Mouse (Mus musculus) testis, postnatal 10 days (tissue): ENCODE measurements at regions not wholly inside any gene's neighbourhood (a gene's known extent, or its start where the extent isn't known, plus 50 kb on each side); places are given as distances from the start of the nearest gene placed in this dataset.

Experiments used
- DNase-seq: peaks from one replicate; pipeline ENCODE4 v3.0.0; 2021; ENCODE audit warnings: low spot score

DNA sequence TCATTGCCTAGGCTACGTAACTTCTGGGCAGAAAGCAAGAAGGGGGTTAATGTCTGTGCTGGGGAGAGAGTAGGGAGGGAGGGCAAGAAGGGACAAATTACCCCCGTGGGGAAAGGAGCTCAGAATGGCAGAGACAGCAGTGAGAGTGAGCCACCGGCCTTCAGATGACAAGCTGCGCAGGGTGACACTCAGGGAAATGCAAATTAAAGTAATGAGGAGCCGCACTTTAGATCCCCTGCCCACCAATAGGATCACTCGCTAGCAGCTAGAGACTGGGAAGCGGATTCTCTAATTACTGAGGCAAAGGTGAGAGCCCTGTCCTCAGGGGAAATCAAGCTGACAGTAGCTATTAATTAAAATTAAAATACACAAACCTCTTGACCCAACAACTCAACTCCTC lies 202.5 kb downstream of the Arhgef10l start:
- DNase-seq = no peak

DNA sequence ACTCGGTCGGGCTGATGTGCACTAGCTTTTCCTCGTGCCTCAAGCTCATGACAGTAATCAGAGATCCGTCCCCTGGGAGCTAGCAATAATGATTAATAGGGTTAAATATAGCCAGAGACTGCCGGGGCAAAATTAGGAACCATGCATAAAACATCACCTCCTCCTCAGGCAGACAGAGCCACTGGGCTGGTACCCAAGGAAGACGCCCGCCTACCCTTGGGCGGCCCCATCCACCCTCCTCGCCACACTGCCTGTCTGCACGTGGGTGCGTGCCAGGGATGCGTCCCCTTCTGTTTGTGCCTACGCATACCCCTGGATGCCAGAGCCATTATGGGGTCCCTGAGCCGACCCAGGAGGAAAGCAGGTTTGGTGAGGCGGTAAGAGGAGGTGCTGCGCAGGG lies 204.5 kb downstream of the Arhgef10l start:
- no peak for DNase-seq

DNA sequence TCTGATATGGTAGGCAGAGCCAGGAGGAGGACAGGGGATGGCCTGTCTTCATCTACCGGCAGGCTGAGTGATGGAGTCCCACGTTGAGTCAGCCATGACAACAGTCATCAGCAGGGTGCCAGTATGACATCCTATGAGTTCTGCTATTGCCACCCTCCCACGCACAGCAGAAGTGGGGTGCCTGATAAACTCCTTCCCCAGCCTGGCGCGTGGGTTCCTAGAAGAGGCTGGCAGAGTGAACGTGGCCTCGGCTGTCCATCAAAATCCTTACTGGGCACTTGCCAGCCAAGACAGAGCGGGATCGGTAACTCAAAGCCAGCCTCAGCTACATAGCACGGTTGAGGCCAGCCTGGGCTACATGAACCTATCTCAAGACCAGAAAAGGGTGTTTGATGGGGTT lies 202.5 kb upstream of the Igsf21 start:
- DNase-seq = no peak

DNA sequence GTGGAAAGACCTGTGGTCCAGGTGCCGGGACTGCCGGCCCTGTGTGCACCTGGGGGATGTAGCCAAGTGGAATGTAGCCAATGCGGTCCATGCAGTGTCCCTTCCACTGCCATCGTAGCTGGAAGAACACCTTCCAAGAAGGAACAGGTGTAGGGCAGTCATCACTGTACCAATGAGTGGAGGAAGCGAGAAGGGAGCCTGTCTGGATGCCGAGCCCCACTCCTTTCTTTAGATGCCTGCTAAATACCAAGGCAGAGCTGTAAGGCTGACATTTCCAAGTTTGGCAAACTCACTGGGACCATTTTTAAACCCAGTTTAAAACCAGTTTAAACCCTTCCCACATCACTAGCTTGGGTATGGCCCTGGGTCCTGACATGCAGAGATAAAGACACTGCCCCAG lies 199.9 kb upstream of the Igsf21 start:
- DNase-seq = no peak

DNA sequence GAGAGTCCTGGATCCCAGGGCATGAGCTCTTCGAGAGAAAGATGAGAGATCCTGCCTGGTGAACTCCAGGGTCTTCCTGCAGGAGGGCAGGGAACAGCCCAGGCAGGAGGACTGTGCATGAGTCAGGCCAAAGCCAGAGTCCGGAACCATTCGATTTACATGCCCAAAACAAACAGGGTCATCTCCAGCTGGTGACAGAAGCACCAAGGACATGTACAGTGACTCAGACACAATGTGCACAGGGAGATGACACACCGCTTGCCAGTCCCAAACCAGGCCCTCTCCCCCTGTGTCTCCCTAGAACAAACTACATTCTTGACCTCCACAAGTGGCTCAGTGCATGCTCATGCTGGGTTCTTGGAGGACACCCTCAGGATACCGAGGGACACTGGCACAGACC lies 199.3 kb upstream of the Igsf21 start:
- DNase-seq = no peak

DNA sequence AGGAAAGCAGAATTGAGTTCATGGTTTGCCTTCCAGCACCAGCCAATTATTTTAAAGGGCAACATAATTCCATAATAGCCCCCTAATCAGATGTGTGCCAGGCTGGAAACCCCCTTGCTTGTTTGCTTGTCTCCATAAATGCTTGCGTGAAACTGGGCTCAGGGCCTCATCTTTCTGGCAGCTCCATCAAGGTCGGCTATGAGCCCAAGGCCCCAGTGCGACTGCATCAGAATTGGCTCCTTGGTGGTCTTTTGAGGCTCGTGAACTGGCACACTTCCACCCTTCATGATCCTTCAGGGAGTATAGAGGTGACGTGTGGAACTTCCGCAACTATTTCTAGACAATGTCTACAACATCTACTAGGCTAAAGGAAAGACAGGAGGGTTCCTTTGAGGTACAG lies 196.6 kb upstream of the Igsf21 start:
- DNase-seq = no peak

DNA sequence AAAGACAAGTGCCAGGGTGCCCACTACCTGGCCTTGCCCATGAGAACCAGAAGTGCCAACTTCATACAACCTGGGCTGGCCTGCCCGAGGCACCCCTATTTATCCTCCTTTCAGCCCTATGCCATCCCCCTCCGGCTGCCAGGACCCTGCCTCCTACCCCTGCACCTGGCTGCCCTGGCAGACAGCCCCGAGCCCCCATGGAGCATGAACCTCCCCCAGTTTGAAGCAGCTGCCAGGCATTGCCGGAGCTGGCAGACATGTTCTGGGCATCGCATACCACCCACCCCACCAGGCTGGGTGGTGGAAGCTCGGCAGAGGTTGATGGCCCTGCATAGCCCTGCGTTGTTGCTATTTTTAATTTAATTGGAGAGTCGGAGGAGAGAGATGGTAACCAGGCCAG lies 195.2 kb upstream of the Igsf21 start:
- no peak for DNase-seq

DNA sequence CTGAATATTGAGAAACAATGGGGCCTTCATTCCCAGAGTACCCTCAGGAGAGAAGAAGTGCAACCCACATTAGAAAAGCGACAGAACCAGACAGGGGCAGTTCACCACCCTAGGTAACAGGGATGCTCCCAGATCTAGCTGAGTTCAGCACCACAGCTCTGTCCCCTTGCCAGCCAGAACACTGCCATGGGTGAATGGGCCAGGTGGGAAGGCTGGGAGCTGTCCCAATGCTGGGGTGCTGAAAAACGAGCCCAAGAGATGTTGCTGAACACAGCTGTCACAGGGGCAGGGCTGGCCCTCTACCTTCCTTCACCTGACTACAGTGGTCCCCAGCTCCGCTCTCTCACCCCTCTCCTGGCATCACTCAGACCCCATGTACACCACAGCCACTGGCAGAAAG lies 193.3 kb upstream of the Igsf21 start:
- DNase-seq = peak; percentile 77

DNA sequence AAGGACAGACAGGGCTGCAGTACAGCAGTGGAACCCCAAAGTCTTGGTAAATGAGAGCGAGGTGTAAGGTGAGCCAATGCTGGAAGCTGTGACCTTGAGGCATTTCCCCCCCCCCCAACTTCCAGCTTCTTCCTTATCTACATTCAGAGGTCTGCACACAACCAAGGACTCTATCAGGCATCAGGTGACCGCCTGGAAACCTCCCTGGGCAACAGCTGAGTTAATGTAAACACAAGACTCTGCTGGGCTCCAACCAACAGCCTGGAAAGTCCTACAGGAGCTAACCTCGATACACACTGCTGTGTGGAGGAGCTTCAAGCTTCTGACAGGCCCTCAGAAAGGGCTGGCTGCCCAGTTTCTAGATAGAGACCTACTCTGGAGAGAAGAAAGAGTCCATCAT lies 189.4 kb upstream of the Igsf21 start:
- DNase-seq = no peak

DNA sequence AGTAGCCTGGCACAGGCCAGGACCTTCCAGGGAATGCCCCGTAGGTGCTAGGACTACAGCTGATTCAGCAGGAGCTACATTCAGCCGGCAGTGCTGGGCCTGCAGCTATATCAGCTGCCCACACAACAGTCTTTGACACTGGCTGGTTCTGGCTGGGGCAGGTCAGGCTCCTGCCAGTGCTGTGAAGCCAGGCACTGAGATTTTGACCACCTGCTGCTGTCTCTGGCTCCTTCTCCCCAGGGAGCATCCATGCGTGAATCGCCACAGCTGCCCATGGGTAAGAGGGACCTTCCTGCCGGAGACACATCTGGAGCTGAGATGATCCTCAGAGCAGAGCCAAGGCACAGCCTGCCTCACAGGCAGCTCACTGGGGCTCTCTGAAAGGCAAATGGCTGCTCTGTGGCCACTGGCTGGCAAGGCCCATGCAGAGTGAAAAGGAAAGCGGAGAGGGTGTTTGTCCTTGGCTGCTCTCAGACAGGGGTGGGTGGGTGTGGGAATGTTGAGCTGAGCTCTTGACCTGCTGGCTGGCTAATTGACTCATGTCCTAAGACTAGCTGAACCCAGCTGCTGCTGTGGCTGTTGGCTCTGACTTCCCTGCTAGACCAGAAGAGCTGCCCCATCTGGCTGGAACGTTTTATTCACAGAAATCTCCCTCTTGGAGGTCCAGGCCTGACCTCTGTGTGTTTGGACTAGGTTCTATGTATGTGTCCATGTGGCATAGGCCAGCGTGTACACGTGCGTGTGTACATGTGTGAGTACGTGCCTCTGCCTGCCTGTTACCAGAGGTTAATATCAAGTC lies 187.4 kb upstream of the Igsf21 start:
- no peak for DNase-seq

DNA sequence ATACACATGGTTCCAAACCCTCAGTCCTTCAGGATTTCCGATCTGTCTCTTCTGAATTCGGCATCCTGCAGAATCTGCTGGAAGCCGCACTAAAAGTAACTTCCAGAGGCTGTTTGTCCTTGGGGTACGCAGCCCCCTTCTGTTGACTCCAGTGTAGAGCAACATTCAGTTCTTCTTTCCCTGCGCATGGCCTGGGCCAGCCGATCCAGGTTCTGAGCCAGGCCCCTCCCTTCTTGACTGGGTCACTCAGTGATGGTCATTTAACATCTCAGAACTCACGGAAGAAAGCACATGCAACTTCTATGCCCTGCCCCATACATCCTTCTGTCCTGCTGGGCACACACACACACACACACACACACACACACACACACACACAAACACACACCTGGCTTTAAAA lies 185.5 kb upstream of the Igsf21 start:
- DNase-seq = no peak

DNA sequence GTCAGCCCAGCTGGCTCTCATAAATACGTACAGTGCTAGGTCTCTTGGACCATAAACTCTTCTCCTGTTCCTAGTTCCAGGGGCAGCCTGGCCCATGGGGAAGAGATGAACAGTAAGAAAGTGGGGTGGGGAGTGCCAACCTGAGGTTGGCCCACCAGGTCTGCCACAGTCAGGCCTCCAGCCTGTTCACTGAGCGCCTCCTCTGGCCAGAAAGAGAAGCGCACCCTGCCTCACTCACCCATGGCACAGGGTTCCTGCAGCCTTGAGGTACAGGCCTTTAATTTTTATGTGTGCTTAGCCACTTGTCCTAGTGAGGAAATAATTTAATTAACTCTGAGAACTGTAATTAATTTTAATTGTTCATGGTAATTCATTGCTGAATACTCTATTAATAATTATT lies 180.5 kb upstream of the Igsf21 start:
- DNase-seq = no peak

DNA sequence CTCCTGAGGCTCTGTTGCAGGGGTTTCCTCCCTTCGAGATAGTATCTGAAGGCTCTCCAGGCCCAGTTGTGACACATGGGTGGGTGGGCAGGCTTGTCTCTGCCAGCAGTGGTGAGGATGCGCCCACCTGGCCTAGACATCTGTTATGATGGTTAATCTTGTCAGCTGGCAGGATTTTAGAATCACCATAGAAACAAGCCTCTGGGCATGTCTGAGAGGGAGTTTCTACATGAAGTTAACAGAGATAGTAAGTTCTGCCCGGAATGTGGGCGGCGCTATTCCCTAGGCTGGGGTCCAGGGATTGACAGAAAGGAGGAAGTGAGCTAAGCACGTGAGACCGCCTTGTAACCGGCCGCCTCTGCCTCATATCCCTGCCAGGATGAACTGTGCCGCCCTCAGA lies 177.2 kb upstream of the Igsf21 start:
- DNase-seq = no peak

DNA sequence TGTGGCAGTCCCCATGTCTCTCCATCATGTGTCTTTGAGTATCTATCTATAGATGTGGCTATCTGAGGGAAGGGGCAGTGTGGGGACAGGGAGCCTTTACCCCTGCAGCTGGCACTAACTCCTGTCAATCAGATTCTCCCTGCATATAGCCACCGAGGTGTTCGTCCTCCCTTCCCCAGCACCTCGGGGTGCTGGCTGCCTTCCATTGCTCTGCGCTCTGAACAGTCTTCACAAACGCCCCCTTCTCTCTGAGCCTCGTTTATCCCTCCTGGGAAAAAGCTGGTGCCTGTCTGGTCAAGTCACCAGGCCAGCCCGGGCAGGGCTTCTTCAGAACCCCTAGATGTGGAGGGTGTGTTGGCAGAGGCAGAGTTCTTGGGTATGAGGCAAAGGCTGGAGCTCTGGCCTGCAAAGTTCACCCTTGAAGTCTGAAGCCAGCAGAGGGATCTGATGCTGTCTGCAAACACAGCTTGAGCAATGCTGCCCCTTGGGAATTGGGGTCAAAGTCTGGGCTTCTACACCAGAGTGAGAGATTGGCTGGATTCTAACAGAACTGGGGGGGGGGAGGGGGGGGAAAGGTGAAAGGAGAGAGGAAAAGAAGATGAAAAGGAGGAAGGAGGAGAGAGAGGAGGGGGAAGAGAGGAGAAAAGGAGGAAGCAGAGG lies 175.5 kb upstream of the Igsf21 start:
- no peak for DNase-seq

DNA sequence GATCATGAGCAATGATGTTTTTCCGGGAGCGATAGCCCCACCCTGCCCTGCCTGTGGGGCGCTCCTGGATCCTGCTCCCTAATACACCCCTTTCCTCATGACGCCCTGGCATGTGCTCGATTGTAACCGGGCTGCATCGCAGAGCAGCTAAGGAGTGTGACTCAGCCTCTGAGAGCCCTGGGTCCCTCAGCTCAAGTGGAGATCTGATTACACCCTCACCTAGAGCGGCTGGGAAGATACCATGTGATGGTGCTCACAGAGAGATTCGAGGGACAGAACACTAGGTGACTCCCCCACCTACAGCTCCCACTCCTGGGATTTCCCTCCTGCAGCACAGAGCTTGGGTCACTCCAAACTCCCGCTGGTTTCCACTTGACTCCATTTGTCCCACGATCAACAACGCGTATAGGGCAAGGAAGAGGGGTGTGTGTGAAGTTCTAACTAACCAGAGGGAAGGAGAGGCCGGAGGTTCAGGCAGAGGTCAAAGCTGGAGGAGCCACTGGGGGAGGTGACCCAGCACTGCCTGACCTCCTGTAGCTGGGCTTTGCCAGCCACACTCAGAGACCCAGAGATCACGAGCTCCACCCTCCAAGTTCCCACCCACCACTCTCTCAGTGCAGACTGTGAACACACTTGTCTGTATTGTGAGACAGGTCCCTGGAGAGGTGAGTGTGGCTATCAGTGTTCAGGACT lies 173.3 kb upstream of the Igsf21 start:
- DNase-seq = no peak

DNA sequence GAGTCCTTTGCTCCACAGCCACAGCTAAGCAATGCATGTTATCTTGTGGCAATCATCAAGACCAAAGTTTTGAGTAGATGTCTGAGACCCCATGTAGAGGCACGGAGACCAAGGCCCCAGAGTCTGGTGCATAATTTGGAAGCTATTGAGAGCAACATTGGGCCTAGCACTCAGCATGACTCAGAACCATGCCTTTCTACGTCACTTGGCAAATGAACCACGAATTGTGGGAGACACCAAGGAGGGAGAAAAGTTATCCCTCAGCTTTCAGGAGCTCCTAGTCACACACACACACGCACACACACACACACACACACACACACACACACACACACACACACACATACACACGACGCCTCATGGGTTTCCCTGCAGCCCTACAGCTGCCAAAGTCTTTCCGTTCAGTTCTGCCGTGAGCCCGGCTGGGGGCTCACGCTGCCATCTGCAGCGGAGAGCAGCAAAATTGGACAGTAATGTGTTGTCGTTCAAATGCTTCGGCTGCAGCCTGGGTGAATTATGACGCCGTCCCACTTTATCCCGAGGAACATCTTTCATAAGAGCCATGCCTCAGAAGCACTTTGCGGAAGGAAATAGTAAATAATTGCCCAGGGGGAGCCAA lies 165.8 kb upstream of the Igsf21 start:
- DNase-seq = no peak

DNA sequence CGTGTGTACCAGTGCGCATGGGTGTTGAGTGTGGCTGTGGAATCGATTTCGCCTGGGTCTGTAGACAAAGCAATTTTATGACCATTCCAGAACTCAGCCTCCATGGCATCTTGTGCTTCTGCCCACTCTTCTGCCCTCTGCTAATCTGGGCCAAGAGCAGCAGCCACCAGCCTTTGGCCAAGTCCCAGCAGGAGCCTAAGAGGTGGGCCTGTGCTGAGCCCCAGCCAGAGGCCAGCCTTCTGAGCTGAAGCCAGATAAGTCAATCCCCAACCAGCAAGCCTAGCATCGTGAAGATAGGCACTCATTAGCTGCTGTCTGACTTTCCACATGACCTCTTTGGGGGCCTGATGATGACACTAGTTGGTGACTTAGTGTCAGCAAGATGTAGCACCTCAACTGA lies 161.9 kb upstream of the Igsf21 start:
- DNase-seq = no peak

DNA sequence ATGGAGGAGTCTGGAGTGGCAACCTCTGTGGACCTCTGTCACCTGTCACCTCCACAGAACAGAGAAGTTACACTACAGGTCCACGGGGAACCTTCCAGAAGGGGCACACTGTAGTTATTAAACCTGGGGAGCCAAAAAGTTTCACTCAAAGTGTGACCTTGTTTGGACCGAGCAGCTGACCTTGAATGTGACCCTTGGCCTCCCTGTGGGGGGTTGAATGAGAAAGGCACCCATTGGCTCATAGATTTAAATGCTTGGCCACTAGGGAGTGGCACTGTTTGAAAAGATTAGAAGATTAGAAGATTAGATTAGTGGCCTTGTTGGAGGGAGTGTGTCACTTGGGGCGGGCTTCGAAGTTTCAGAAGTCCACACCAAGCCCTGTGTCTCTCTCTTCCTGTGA lies 160.3 kb upstream of the Igsf21 start:
- DNase-seq = no peak

DNA sequence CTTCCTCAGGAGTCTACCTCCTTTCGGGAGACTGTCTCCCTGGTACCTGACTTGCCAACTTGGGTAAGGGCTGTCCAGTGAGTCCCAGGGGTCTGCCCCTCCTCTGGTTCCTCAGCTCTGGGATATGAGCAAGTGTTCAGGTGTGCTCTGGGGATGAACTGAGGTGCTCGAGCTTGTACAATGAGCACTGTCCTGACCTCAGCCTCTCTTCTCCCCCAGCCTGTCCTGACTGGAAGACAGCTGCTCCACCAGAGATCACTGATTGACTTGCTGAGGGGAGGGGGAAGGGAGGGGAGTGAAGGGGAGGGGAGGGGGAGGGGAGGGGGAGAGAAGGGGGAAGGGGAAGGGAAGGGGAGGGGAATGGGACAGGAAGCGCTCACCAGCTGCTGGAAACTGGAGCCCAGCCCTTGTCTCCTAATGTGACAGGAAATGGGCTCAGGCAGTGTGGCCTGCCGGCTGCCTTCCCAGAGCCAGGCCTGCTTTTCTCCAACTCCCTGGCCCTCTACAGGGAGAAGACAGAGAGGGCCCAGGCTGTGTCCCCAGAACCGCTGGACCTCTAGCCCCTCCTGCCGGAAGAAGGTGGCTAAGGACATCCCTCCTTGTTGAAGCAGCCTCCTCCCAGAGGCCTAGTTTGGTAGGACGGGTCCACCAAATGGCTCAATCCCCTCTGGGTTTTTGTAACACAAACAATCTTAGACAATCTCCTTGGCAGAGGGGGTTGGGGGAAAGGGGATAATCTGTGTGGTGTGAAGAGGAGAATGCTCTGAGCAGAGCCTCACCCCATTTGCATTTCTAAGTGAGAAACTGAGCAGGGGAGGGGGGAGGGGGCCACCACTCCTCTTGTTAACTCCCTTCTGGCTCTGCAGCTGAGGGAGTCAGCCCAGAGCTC lies 159.7 kb upstream of the Igsf21 start:
- DNase-seq = no peak

DNA sequence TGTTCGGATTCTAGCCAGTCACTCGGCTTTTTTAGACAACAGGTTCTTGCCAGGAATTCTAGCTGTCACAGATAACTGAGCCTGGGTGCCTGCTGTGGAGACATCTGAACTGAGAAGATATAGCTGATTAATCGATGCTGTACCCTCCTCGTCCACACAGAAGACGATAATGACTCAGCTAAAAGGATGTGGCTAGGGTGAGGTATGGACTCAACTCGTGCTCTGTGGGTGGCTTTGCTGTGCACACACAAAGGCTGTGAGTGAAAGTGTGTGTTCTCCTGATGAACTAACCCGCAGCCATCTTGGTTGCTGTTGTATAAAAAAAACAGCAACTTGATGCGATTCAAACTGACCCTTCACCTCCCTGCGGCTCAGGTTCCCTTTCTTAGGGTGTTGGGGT lies 158.8 kb upstream of the Igsf21 start:
- DNase-seq = no peak

DNA sequence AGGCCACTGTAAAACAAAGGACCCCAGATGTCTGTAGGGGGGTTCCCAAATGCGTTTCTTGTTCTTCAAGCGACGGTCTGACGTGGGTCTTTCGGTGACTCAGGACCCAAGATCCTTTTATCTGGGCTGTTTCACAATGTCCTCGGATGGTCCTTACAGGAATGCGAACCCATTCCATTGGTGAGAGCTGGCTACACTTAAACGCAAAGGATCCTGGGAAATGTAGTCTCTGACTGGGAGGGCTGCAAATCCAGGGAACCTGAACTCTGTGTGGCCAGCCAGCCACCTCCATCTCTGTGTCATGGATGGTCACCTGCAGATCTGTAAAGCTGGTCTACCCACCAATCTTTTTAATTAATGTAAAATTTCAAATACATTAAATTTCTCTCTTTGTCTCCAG lies 156.5 kb upstream of the Igsf21 start:
- DNase-seq = no peak

DNA sequence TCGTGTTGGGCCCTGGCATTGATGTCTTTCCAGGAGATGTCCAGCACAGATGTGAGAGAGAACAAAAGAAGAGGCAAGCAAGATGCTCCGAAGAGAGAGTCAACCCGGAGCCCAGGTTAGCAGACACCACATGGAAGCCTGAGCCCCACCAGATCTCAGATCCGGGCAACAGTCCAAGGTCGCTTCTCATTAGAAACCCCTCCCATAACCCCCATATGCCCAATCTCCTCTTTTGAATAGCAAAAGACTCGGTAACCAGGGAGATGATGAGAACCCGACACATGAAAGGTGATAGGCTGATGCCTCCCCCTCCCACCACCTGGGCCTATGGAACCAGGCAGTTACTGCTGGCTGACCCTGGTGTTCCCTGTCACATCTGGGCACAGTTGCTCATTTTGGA lies 155.7 kb upstream of the Igsf21 start:
- no peak for DNase-seq
